Mouse (Mus musculus): ENCODE results near the gene Ndufb10.

- no peak for TF ChIP-seq CTCF (IDR thresholded peaks at IDR 0.05; ENCODE audit: extremely low read depth, insufficient read length, insufficient replicate concordance, low read depth, low read length)
- no peak for TF ChIP-seq POLR2A (IDR thresholded peaks at IDR 0.05; ENCODE audit: low read depth, low read length)
Measured at GRCm38 (mm10) chr17:24761121-24761520, 36.8 kb upstream of the Ndufb10 start.

Measured in small intestine, adult 2 months (tissue).